Mouse (Mus musculus): ENCODE results near the gene Igsf23. TPM values are rescaled to one million over a fixed set of nuclear protein-coding genes. Genes with fewer than 3 reads are reported as not detected.
"Not testable (repeated sequence)": the region's sequence is repeated elsewhere in the genome, so short reads cannot be mapped to it uniquely, and the experiment has no call there.

Igsf23 gene
- polyA plus RNA-seq, 1 experiment from 2014 or later, result 0.54 TPM

DNA sequence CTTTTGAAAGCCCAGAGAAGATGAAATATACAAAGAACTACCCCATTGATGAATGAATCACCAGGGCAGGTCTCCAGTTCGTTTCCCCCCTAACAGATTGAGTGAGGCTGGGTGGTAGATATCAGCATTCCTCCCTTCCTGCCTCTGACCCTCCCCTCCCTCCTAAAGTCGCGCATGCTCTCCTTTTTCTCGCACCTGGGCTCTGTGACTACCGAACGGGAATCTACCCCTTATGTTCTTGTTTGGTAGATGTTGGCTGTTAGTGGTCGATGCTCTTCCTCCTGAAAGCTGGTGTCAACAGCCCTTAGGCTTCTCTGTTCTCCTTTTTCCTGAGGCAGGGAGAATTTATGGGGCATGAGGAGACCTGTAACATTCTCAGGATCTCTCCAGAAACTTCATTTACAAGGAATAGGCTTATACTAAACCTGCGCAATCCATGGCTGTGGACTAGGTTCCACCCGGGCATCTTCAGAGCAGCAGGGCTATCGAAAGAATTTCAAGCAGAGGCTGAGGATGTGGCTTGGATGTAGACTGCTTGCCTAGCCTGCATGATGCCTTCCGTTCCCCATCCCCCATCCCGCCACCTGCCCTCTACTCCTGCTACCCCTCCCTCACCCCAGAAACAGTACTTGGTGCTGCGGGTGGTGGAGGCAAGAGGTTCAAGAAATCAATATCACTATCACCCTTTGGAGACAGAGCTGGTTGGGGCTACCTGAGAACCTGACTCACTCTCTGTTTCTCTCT lies 18.3 kb downstream of the Igsf23 start:
- DNase-seq (ENCODE audit: low spot score), result no peak
- WGBS, result 34% methylated on average over 13 of the region's 13 CpGs
- no peak overlapping the region for H3K27ac ChIP-seq (replicated peaks)
- H3K27me3 ChIP-seq (ENCODE audit: low read depth, poor library complexity, severe bottlenecking), result peaks cover 6% of the 10 kb centered on the region; the same call in 1 of the 2 replicates
- peaks cover 11% of the 10 kb centered on the region for H3K4me1 ChIP-seq
- no peaks in the 10 kb centered on the region for H3K9me3 ChIP-seq (replicated peaks)
- peak overlapping the region; percentile 28; the same call in 1 of the 2 replicates for H3K4me3 ChIP-seq
- H3K36me3 ChIP-seq, result no peaks in the 10 kb centered on the region

DNA sequence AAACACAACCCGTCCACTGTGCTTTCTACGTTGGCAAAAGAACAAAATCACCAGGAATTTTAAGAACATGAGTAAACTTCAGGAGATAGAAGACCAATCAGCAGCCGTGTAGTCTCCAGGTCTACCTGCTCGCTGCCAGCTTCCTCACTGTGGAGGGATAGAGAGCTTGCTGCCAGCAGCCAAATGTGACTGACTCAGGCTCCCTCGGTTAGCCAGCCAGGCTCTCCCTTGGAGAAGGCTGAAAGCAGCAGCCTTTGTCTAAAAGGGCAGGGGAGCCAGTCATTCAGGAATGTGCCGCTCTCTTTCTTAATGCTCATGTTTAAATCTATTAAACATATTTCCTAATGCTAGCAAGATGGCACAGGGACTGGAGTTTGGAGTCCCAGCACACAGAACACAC lies 20.1 kb downstream of the Igsf23 start:
- not testable (repeated sequence) for DNase-seq (ENCODE audit: low spot score); H3K9me3 ChIP-seq (replicated peaks); H3K27ac ChIP-seq (replicated peaks); H3K36me3 ChIP-seq; H3K4me3 ChIP-seq; H3K27me3 ChIP-seq (ENCODE audit: low read depth, poor library complexity, severe bottlenecking)
- 79% methylated on average over 6 of the region's 6 CpGs for WGBS
- H3K4me1 ChIP-seq, result peaks cover 11% of the 10 kb centered on the region

DNA sequence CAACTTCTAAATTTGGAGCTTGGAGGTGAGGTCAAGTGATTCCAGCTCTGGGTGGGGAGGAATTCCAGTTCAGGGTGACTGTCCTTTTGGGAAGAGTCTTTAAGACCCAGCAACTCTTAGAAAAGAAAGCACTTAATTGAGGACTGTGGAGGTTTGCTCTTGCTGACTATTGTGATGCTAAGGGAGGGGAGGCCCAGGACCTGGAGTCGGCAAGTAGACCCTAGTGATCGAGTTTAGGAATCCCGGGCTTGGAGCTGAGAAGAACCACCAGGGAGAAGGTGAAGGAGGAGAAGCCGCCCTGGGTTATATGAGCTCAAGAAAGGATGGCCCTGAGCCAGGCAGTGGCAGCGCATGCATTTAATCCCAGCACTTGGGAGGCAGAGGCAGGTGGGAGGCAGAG lies 22.1 kb downstream of the Igsf23 start:
- Histone ChIP-seq H3K27ac (replicated peaks) (no peak overlapping the region), H3K36me3 (no peaks in the 10 kb centered on the region), H3K9me3 (replicated peaks) (no peaks in the 10 kb centered on the region), H3K27me3 (ENCODE audit: low read depth, poor library complexity, severe bottlenecking) (peaks cover 7% of the 10 kb centered on the region; the same call in 1 of the 2 replicates), H3K4me3 (no peak overlapping the region), H3K4me1 (peaks cover 16% of the 10 kb centered on the region)
- 70% methylated on average over 5 of the region's 5 CpGs for WGBS
- DNase-seq (ENCODE audit: low spot score), result no peak

DNA sequence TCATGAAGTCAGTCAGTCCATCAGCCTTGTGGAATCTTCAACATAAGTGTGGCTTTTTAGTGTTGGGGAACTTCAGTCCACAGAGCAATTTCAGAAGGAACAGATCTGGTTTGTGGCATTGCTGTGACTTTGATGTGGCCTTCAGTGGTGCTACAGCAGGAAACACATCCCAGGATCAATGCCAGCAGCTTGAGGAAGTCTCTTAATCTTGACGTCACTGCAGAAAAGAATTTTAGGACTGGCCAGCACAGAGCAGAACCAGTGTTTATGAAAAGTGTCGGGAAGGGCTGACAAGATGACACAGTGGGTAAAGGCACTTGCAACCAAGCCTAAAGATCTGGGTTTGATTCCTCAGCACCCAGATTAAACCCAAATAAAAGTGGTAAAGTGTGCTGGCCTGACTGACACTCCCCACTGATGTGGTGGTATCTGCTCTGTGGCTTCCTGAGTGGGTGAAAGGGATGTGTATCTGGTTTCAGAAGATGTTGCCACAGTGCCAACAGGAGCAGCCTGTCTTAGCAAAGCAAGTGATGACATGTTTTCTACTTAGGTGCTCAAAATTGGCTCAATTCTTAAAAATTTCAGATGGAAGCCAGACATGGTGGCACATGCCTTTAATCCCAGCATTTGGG lies 23.6 kb downstream of the Igsf23 start:
- Histone ChIP-seq H3K36me3 (no peaks in the 10 kb centered on the region), H3K4me3 (no peak overlapping the region), H3K27me3 (ENCODE audit: low read depth, poor library complexity, severe bottlenecking) (0 out of 2 replicates have a peak, but pooled peaks cover 3% of the 10 kb centered on the region), H3K9me3 (replicated peaks) (no peaks in the 10 kb centered on the region), H3K4me1 (peaks cover 8% of the 10 kb centered on the region), H3K27ac (replicated peaks) (no peak overlapping the region)
- WGBS, result 81% methylated on average over 2 of the region's 2 CpGs
- DNase-seq (ENCODE audit: low spot score), result no peak

DNA sequence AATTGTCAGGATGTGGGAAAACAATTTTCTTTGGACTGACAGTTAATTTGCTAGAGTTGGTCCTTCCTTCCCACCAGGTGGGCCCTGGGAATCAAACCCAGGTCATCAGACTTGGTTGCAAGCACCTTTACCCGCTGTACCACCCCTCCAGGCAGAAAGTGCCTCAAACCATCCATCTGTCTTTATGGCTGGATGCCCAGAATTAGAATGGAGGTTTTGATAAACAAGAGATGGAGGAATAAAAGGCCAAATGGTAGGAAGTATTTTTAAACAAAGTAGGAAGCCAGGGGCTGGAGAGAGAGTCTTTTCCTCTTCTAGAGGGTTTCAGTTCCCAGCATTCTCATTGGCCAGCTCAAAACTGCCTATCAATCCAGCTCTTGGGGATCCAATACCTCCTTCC lies 25.2 kb downstream of the Igsf23 start:
- 0 out of 2 replicates have a peak, but pooled peaks cover 3% of the 10 kb centered on the region for H3K27me3 ChIP-seq (ENCODE audit: low read depth, poor library complexity, severe bottlenecking)
- 88% methylated on average over 1 of the region's 1 CpGs for WGBS
- H3K4me1 ChIP-seq, result peaks cover 15% of the 10 kb centered on the region
- no peaks in the 10 kb centered on the region for H3K36me3 ChIP-seq
- DNase-seq (ENCODE audit: low spot score), result no peak
- H3K4me3 ChIP-seq, result no peak overlapping the region
- no peak overlapping the region for H3K27ac ChIP-seq (replicated peaks)
- H3K9me3 ChIP-seq (replicated peaks), result no peaks in the 10 kb centered on the region

DNA sequence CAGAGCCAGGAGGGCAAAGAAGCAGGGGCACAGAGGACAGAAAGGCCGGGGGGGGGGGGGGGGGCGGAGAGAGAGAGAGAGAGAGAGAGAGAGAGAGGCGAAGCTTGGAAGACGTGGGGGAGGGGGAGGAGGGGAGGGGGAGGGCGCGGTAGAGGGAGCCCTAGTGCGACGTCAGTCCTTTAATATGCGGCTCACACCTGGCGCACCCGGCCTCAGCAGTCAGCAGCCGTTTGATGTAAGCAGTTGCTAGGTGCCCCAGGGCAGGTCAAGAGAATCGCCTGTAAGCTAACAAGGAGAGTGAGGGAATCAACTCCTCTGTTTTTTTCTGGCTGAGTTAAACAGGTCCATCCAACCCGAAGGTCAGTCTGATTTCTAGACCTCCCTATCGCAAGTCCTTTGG lies 26.8 kb downstream of the Igsf23 start:
- no peak for DNase-seq (ENCODE audit: low spot score)
- no peak overlapping the region for H3K4me3 ChIP-seq
- peaks cover 22% of the 10 kb centered on the region for H3K4me1 ChIP-seq
- H3K9me3 ChIP-seq (replicated peaks), result no peaks in the 10 kb centered on the region
- no peak overlapping the region for H3K27ac ChIP-seq (replicated peaks)
- 0 out of 2 replicates have a peak, but pooled peaks cover 3% of the 10 kb centered on the region for H3K27me3 ChIP-seq (ENCODE audit: low read depth, poor library complexity, severe bottlenecking)
- no peaks in the 10 kb centered on the region for H3K36me3 ChIP-seq
- WGBS, result 24% methylated on average over 9 of the region's 15 CpGs

DNA sequence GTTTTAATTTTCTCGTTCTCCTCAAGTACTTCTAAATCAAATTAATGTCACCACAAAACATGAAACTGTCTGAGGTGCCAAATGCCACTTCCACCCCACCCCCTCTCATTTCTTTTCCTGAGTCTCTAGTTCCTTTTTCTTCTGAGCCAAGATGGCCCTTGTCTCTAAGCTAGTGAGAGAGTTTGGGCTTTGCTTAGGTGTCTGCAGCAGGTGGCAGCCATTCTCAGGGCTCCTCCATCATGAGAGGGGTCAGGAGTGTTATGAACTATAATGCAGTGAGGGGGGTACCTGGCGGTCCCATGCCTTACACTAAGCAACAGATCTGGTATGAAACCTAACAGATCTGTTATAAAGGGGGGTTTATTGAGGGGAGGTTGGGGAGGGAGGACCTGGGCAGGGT lies 27.2 kb downstream of the Igsf23 start:
- Histone ChIP-seq H3K4me3 (no peak overlapping the region), H3K27me3 (ENCODE audit: low read depth, poor library complexity, severe bottlenecking) (0 out of 2 replicates have a peak, but pooled peaks cover 3% of the 10 kb centered on the region), H3K27ac (replicated peaks) (no peak overlapping the region), H3K9me3 (replicated peaks) (no peaks in the 10 kb centered on the region), H3K36me3 (peaks cover 3% of the 10 kb centered on the region; the same call in 1 of the 2 replicates), H3K4me1 (peaks cover 22% of the 10 kb centered on the region)
- no peak for DNase-seq (ENCODE audit: low spot score)
- WGBS, result 52% methylated on average over 2 of the region's 2 CpGs

DNA sequence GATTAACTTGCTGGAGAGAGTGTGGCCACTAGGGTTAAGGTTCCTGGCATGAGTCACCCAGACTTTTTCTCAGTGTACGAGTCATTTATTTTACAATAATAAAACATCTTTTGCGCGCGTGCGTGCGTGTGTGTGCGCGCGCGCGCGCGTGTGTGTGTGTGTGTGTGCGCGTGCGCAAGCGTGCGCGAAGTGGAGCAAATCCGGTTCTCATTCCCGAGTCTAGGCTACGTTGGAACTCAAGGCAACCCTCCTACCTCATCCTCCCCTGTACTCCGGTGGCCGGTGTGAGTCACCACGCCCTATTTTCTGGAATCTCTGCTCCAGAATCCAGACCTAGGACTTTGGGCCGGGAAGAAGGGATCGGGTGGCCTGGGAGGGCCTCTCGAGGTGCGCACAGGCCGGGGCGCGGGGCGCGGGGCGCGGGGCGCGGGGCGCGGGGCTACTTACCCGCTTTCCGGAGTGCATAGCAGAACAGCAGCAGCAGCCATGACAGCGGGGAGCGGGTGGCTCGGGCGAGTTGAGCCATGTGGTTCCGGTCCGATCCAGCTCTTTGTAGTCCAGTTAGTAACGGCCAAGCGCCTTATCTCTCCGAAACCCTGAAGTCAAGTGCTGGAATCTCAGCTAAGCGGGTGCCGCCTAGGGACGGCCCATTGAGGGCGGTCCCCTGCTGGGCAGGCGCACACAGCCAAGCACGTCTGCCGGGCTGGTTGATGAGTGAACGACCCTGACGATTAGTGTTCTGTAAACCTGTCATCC lies 29.9 kb downstream of the Igsf23 start, which contains the start of gene Pvr:
Gene Pvr (minus strand): TSS at position 655 of the 756 bp plus-strand sequence.
- no peaks in the 10 kb centered on the region for H3K9me3 ChIP-seq (replicated peaks)
- H3K36me3 ChIP-seq, result peaks cover 24% of the 10 kb centered on the region
- 0 out of 2 replicates have a peak, but pooled peaks cover 3% of the 10 kb centered on the region for H3K27me3 ChIP-seq (ENCODE audit: low read depth, poor library complexity, severe bottlenecking)
- peak; percentile 76 for DNase-seq (ENCODE audit: low spot score)
- H3K27ac ChIP-seq (replicated peaks), result peak within 1 kb of the TSS; percentile 90
- peak within 1 kb of the TSS; percentile 88 for H3K4me3 ChIP-seq
- under 1% methylated on average over 60 of the region's 60 CpGs for WGBS
- peaks cover 22% of the 10 kb centered on the region for H3K4me1 ChIP-seq

DNA sequence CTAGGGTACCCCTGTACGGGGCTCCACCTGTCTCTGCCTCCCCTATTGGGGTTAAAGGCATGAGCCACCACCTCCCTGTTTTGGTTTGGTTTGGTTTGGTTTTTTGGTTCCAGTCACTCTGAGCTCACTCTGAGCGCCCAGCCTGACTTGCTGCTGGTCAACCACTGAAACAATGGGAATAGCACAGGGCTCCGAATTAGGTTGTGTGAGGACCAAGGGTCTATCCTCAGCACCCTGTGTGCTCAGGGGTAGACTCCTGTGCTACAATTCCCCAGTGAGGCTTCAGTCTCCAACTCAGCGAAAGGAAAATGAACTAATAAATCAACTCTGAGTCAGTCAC lies 30.4 kb downstream of the Igsf23 start:
- H3K4me3 ChIP-seq, result peak overlapping the region; percentile 88
- peak overlapping the region; percentile 90 for H3K27ac ChIP-seq (replicated peaks)
- 0 out of 2 replicates have a peak, but pooled peaks cover 3% of the 10 kb centered on the region for H3K27me3 ChIP-seq (ENCODE audit: low read depth, poor library complexity, severe bottlenecking)
- peaks cover 30% of the 10 kb centered on the region for H3K36me3 ChIP-seq
- 39% methylated on average over 4 of the region's 4 CpGs for WGBS
- peaks cover 22% of the 10 kb centered on the region for H3K4me1 ChIP-seq
- peak; percentile 30 for DNase-seq (ENCODE audit: low spot score)
- no peaks in the 10 kb centered on the region for H3K9me3 ChIP-seq (replicated peaks)

DNA sequence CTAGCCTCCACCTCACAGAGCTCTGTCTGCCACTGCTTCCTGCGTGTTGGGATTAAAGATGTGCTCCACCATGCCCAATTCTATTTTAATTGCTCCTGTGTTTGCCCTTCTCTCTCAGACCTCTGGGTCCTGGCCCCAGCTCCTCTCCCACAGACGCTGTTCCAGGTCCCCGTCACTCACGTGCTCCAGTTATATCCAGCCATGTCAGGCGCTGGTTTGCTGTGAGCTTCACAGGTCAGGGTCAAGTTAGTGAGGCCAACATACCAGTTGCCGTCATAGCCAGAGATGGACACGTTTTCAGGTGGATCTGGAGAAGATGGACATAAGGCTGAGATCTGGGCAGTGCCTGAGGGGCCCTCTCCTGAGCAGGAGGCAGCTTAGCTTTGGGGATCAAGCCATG lies 36.0 kb downstream of the Igsf23 start:
- WGBS, result 90% methylated on average over 7 of the region's 7 CpGs
- DNase-seq (ENCODE audit: low spot score), result no peak
- H3K9me3 ChIP-seq (replicated peaks), result peaks cover 7% of the 10 kb centered on the region; the same call in 1 of the 2 replicates
- no peak overlapping the region for H3K4me3 ChIP-seq
- H3K27me3 ChIP-seq (ENCODE audit: low read depth, poor library complexity, severe bottlenecking), result no peaks in the 10 kb centered on the region
- no peak overlapping the region for H3K27ac ChIP-seq (replicated peaks)
- peaks cover 65% of the 10 kb centered on the region for H3K36me3 ChIP-seq
- no peaks in the 10 kb centered on the region for H3K4me1 ChIP-seq

DNA sequence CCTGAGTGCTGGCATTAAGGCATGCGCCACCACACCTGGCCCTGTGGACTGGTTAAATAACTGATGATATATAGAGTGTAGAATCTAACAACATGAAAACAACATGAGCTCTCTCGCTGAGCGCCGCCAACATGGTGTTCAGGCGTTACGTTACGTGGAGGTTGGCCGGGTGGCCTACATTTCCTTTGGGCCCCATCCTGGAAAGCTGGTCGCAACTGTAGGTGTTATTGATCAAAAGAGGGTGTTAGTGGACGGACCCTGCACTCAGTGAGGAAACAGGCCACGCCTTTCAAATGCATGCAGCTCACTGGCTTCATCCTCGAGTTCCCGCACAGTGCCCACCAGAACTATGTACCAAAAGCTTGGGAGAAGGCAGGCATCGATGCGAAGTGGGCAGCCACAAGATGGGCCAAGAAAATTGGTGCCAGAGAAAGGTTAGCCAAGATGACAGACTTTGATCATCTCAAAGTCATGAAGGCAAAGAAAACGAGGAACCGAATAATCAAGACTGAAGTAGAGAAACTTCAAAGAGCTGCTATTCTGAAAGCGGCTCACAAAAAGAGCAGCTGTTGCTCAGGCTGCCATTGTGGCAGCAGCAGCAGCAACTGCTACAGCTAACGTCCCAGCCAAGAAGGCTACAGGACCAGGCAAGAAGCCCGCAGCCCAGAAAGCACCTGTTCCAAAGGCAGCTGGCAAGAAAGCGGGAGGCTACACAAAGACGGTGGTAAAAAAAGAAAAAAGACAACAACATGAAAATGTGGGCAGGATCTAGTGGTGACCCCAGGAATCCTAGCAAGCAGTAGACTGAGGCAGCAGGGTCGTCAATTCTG lies 38.6 kb downstream of the Igsf23 start:
- H3K4me3 ChIP-seq, result no peak overlapping the region
- H3K9me3 ChIP-seq (replicated peaks), result peaks cover 15% of the 10 kb centered on the region
- H3K27me3 ChIP-seq (ENCODE audit: low read depth, poor library complexity, severe bottlenecking), result no peaks in the 10 kb centered on the region
- no peaks in the 10 kb centered on the region for H3K4me1 ChIP-seq
- 91% methylated on average over 23 of the region's 23 CpGs for WGBS
- DNase-seq (ENCODE audit: low spot score), result no peak
- peaks cover 72% of the 10 kb centered on the region for H3K36me3 ChIP-seq
- no peak overlapping the region for H3K27ac ChIP-seq (replicated peaks)

DNA sequence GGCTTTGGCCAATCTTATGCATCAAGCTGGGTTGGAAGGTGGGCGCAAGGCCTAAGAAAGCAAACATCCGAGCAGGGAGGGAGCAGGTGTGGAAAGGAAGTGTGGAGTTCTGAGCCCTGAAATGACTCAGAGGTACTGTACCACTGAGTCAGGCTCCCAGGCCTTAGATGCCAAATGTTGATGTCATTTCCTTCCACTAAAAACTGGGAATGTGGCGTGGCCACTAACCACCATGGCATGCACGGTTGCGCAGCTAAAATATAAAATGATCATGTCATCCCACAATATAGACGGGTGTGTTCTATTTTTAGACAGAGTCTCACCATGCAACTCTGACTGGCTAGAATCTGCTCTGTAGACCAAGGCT lies 39.3 kb downstream of the Igsf23 start:
- H3K9me3 ChIP-seq (replicated peaks), result peaks cover 20% of the 10 kb centered on the region
- H3K4me1 ChIP-seq, result no peaks in the 10 kb centered on the region
- WGBS, result 86% methylated on average over 6 of the region's 6 CpGs
- H3K4me3 ChIP-seq, result no peak overlapping the region
- peaks cover 72% of the 10 kb centered on the region for H3K36me3 ChIP-seq
- H3K27me3 ChIP-seq (ENCODE audit: low read depth, poor library complexity, severe bottlenecking), result no peaks in the 10 kb centered on the region
- DNase-seq (ENCODE audit: low spot score), result no peak
- H3K27ac ChIP-seq (replicated peaks), result no peak overlapping the region

Data from midbrain, embryonic 10.5 days (tissue).